Mouse (Mus musculus): Measurements from ENCODE around the gene Chn2. TPM values are rescaled to one million over a fixed set of nuclear protein-coding genes. Genes with fewer than 3 reads are reported as not detected.

Chn2 gene
- polyA plus RNA-seq, 1 experiment from 2014 or later, result 17.1 TPM

DNA sequence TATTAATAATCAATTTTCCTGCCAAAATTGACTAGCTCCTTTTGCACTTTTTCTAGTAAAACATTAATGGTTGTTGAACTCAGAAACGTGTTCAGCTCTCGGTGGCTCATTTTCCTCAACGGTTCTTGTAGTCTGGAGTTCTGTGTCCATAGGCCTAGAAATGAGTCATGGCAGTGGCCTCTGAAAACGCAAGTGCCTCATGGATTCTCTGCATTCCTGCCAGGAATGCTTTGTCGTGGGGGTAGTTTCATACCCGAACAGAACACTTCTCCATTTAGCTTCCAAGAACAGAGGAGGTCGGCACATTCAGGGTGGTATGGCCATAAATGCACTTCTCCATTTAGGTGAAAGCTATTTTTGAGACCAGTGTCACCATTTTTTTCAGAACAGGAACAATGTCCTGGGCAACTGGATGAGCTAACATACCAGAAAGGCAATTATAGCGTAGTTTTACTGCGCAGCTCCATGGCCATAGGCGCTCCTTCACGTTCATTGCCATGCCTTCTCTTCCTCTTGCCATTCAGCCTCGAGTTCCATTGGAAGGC, 244.9 kb downstream of the Chn2 start:
- H3K4me1 ChIP-seq (ENCODE audit: insufficient read depth, low read length), result peaks cover 5% of the 10 kb centered on the region; the same call in 1 of the 2 replicates
- 83% methylated on average over 12 of the region's 12 CpGs for WGBS
- peaks cover 4% of the 10 kb centered on the region; the same call in 1 of the 2 replicates for H3K27me3 ChIP-seq (ENCODE audit: insufficient read depth, low read length)
- H3K9me3 ChIP-seq (ENCODE audit: low read length), result no peaks in the 10 kb centered on the region
- H3K4me3 ChIP-seq (ENCODE audit: low read length), result no peak overlapping the region
- H3K4me2 ChIP-seq (replicated peaks; ENCODE audit: low read depth, low read length), result no peak overlapping the region
- H3K36me3 ChIP-seq (ENCODE audit: insufficient read depth, low read length), result no peaks in the 10 kb centered on the region
- H3K27ac ChIP-seq (ENCODE audit: low read length), result no peak overlapping the region
- no peak for ATAC-seq (ENCODE audit: low FRiP score, low TSS enrichment)
- no peak overlapping the region for H3K9ac ChIP-seq (replicated peaks; ENCODE audit: low read length)

DNA sequence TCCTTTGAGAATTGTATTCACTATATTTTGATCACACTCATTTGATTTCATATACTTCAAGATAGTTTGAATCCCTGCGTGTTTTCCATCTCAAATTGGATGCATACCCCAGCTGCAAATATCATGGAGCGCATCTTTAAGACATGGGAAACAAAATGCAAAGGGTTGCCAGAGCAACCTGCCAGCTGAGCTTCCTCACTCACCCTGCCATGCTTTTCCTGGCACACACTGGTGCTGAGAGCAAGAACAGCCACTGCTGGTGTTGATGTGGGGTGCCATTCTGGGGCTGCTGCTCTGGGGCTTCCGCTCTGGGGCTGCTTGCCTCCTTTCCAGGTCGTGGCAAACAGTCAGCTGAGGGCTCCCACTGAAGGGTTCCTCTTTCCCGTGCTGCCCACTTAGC, 247.5 kb downstream of the Chn2 start:
- 86% methylated on average over 5 of the region's 5 CpGs for WGBS
- H3K27ac ChIP-seq (ENCODE audit: low read length), result no peak overlapping the region
- H3K4me3 ChIP-seq (ENCODE audit: low read length), result no peak overlapping the region
- no peaks in the 10 kb centered on the region; the same call in 1 of the 2 replicates for H3K27me3 ChIP-seq (ENCODE audit: insufficient read depth, low read length)
- H3K9me3 ChIP-seq (ENCODE audit: low read length), result no peaks in the 10 kb centered on the region
- no peak overlapping the region for H3K9ac ChIP-seq (replicated peaks; ENCODE audit: low read length)
- no peak overlapping the region for H3K4me2 ChIP-seq (replicated peaks; ENCODE audit: low read depth, low read length)
- H3K36me3 ChIP-seq (ENCODE audit: insufficient read depth, low read length), result no peaks in the 10 kb centered on the region
- no peak for ATAC-seq (ENCODE audit: low FRiP score, low TSS enrichment)
- H3K4me1 ChIP-seq (ENCODE audit: insufficient read depth, low read length), result no peaks in the 10 kb centered on the region

DNA sequence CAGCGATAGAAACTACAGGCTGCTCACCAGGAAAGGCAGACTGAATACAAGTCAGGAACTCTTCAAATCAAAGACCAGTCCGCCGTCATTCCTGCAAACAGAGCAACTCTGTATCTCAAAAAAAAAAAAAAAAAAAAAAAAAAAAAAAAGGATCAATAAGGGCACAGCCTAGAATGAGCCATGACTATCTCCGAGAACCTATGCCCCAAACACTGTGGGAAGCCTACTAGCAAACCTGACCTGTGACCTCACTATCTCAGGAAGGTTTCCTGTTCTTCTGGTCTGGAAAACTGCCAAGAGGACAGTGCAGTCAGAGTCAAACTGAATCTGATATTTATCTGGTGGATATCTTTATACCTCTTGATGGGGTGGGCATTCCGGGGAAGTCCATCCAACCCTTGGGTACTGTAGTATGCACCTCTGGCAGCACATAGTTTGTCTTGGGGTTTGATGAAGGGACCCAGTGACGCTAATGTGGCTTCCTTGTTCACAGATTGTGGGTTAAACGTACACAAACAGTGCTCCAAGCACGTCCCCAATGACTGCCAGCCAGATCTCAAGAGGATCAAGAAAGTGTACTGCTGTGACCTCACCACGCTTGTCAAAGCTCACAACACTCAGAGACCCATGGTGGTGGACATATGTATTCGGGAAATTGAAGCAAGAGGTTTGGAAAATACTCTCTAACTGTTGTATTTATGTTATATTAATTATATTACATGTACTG, 250.6 kb downstream of the Chn2 start:
- H3K27me3 ChIP-seq (ENCODE audit: insufficient read depth, low read length), result no peaks in the 10 kb centered on the region
- no peak overlapping the region for H3K27ac ChIP-seq (ENCODE audit: low read length)
- H3K36me3 ChIP-seq (ENCODE audit: insufficient read depth, low read length), result no peaks in the 10 kb centered on the region
- H3K9ac ChIP-seq (replicated peaks; ENCODE audit: low read length), result no peak overlapping the region
- no peak overlapping the region for H3K4me2 ChIP-seq (replicated peaks; ENCODE audit: low read depth, low read length)
- H3K4me1 ChIP-seq (ENCODE audit: insufficient read depth, low read length), result no peaks in the 10 kb centered on the region
- H3K4me3 ChIP-seq (ENCODE audit: low read length), result no peak overlapping the region
- no peak for ATAC-seq (ENCODE audit: low FRiP score, low TSS enrichment)
- WGBS, result 74% methylated on average over 10 of the region's 10 CpGs
- H3K9me3 ChIP-seq (ENCODE audit: low read length), result no peaks in the 10 kb centered on the region

DNA sequence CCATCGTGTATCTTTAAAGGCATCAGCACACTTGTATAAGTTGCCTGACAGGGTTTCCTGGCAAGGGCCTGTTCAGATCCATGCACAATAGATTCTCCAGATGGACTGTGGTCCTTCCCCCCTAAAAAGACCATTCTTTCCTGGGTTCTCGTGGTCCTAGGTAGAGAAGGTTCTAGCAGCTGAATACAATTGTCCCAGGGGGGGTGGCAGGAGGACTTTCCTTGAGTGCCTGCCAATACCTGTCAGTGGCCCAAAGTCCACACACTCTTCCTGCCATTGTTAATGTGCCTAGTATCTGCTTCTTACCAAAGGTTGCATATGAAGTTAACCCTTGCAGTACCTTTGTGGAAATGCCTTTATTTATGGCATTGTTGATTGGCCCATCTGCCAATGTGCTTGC, 257.9 kb downstream of the Chn2 start:
- H3K4me2 ChIP-seq (replicated peaks; ENCODE audit: low read depth, low read length), result no peak overlapping the region
- H3K27ac ChIP-seq (ENCODE audit: low read length), result no peak overlapping the region
- no peak for ATAC-seq (ENCODE audit: low FRiP score, low TSS enrichment)
- H3K4me3 ChIP-seq (ENCODE audit: low read length), result no peak overlapping the region
- no peaks in the 10 kb centered on the region for H3K4me1 ChIP-seq (ENCODE audit: insufficient read depth, low read length)
- 75% methylated on average over 2 of the region's 2 CpGs for WGBS
- H3K27me3 ChIP-seq (ENCODE audit: insufficient read depth, low read length), result no peaks in the 10 kb centered on the region
- H3K36me3 ChIP-seq (ENCODE audit: insufficient read depth, low read length), result no peaks in the 10 kb centered on the region
- H3K9ac ChIP-seq (replicated peaks; ENCODE audit: low read length), result no peak overlapping the region
- H3K9me3 ChIP-seq (ENCODE audit: low read length), result no peaks in the 10 kb centered on the region

DNA sequence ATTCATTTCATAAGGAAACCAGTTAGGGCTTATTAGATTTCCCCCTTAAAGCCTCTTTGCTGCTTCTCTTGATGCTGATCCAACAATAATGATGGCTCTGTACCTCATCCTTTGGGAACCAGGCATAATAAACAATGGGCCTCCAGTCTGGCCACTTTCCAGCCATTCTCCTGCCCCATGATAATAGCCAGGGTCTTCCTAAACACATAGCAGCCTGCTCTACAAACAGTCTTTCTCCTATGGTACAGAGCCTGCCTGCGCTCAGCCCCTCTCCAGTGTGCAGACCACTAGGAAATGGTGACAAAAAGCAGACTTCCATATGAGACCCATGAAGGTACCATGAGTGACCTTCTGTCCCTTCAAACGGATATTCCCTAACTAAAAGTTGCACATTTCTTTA, 260.1 kb downstream of the Chn2 start:
- no peaks in the 10 kb centered on the region for H3K27me3 ChIP-seq (ENCODE audit: insufficient read depth, low read length)
- H3K9ac ChIP-seq (replicated peaks; ENCODE audit: low read length), result no peak overlapping the region
- no peak for ATAC-seq (ENCODE audit: low FRiP score, low TSS enrichment)
- no peaks in the 10 kb centered on the region for H3K36me3 ChIP-seq (ENCODE audit: insufficient read depth, low read length)
- WGBS, result 76% methylated on average over 2 of the region's 2 CpGs
- H3K4me3 ChIP-seq (ENCODE audit: low read length), result no peak overlapping the region
- H3K4me1 ChIP-seq (ENCODE audit: insufficient read depth, low read length), result no peaks in the 10 kb centered on the region
- no peak overlapping the region for H3K27ac ChIP-seq (ENCODE audit: low read length)
- H3K9me3 ChIP-seq (ENCODE audit: low read length), result no peaks in the 10 kb centered on the region
- no peak overlapping the region for H3K4me2 ChIP-seq (replicated peaks; ENCODE audit: low read depth, low read length)

DNA sequence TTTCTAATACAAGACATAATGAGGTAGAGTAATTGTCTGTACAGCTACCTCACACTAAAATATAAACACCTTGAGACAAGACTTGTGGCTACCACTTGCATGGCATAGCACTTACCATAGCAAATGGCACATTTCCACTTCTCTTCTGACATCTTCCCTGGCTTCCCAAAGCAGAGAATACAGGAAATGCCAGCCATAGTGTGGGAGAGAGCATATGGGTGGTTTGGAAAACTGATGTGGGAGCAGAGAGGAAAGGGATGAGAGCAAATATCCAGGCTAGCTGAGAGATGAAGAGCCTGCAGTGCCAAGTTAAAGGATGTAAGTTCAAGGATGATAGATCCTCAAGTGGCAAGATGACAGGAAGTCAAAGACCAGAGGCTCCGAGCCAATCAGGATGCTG, 266.4 kb downstream of the Chn2 start:
- H3K4me2 ChIP-seq (replicated peaks; ENCODE audit: low read depth, low read length), result no peak overlapping the region
- H3K27me3 ChIP-seq (ENCODE audit: insufficient read depth, low read length), result no peaks in the 10 kb centered on the region
- H3K36me3 ChIP-seq (ENCODE audit: insufficient read depth, low read length), result no peaks in the 10 kb centered on the region
- no peak overlapping the region for H3K9ac ChIP-seq (replicated peaks; ENCODE audit: low read length)
- no peaks in the 10 kb centered on the region for H3K9me3 ChIP-seq (ENCODE audit: low read length)
- no peaks in the 10 kb centered on the region for H3K4me1 ChIP-seq (ENCODE audit: insufficient read depth, low read length)
- H3K27ac ChIP-seq (ENCODE audit: low read length), result no peak overlapping the region
- no peak overlapping the region for H3K4me3 ChIP-seq (ENCODE audit: low read length)
- WGBS, result 70% methylated on average over 1 of the region's 1 CpGs
- ATAC-seq (ENCODE audit: low FRiP score, low TSS enrichment), result no peak

DNA sequence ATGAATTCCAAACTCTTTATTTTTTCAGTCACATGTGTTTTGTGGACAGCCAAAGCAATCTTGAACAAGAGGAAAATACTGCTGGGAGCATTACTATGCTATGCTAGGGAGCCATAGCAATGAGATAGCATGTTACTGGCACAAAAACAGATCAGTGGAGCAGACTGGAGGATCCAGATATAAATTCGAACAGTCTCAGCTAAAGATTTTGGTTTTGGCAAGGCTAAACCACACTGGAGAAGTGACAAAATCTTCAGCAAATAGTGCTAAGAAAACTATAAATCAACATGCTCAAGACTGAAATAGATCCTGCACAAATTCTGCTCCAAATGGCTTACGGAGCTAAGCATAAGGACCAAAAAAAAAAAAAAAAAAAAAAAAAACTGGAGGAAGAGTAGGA, 273.7 kb downstream of the Chn2 start:
- Histone ChIP-seq H3K9me3 (ENCODE audit: low read length) (no peaks in the 10 kb centered on the region), H3K27ac (ENCODE audit: low read length) (no peak overlapping the region), H3K4me1 (ENCODE audit: insufficient read depth, low read length) (peaks cover 5% of the 10 kb centered on the region; the same call in 1 of the 2 replicates), H3K36me3 (ENCODE audit: insufficient read depth, low read length) (no peaks in the 10 kb centered on the region), H3K4me3 (ENCODE audit: low read length) (no peak overlapping the region), H3K9ac (replicated peaks; ENCODE audit: low read length) (no peak overlapping the region), H3K27me3 (ENCODE audit: insufficient read depth, low read length) (no peaks in the 10 kb centered on the region), H3K4me2 (replicated peaks; ENCODE audit: low read depth, low read length) (no peak overlapping the region)
- WGBS, result 68% methylated on average over 2 of the region's 2 CpGs
- ATAC-seq (ENCODE audit: low FRiP score, low TSS enrichment), result no peak

DNA sequence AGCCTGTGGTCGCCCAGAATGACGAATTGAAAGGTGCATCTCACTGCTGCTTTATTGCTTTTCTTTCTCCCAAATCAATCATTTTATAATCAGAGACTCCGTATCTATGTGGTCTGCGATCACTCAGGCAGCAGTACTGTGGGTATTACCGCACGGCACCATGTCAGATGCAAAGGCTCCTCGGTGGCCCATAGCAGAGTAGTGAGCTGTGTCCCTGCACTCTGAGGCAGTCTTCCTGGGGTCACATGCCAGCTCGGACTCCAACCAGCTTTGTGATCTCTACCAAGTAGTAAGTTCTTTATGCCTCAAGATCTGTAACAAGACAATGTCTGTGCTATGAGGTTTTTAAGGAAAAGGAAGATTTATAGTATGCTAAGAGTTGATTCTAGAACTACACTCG, 279.3 kb downstream of the Chn2 start:
- Histone ChIP-seq H3K9me3 (ENCODE audit: low read length) (no peaks in the 10 kb centered on the region), H3K9ac (replicated peaks; ENCODE audit: low read length) (no peak overlapping the region), H3K4me1 (ENCODE audit: insufficient read depth, low read length) (peaks cover 5% of the 10 kb centered on the region; the same call in 1 of the 2 replicates), H3K27me3 (ENCODE audit: insufficient read depth, low read length) (no peaks in the 10 kb centered on the region), H3K4me3 (ENCODE audit: low read length) (no peak overlapping the region), H3K36me3 (ENCODE audit: insufficient read depth, low read length) (no peaks in the 10 kb centered on the region), H3K4me2 (replicated peaks; ENCODE audit: low read depth, low read length) (no peak overlapping the region), H3K27ac (ENCODE audit: low read length) (no peak overlapping the region)
- ATAC-seq (ENCODE audit: low FRiP score, low TSS enrichment), result peak; percentile 65; the same call in 1 of the 2 replicates
- WGBS, result 64% methylated on average over 9 of the region's 9 CpGs

DNA sequence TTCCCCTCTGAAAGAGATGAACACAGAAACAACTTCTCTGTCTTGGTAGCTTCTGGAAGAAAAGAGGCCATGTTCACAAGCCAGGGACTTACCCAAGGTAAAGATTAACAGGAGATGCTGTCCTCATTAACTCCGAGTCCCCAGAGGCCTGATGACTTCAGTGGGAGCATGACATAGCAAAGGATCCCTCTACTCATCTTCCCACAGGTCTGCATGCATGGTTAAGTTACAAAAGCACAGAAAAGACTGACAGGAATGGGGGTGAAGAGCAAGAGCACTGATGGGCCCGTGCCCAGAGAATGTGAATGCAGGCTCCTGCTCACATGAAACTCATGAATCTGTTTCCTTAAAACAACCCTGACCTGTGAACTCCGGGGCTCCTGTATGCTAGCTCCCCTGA, 279.8 kb downstream of the Chn2 start:
- no peak overlapping the region for H3K4me3 ChIP-seq (ENCODE audit: low read length)
- peak overlapping the region; percentile 40; the same call in 1 of the 2 replicates for H3K27ac ChIP-seq (ENCODE audit: low read length)
- no peaks in the 10 kb centered on the region for H3K36me3 ChIP-seq (ENCODE audit: insufficient read depth, low read length)
- 46% methylated on average over 3 of the region's 3 CpGs for WGBS
- peaks cover 4% of the 10 kb centered on the region; the same call in 1 of the 2 replicates for H3K27me3 ChIP-seq (ENCODE audit: insufficient read depth, low read length)
- ATAC-seq (ENCODE audit: low FRiP score, low TSS enrichment), result peak; percentile 90
- no peaks in the 10 kb centered on the region for H3K9me3 ChIP-seq (ENCODE audit: low read length)
- no peak overlapping the region for H3K4me2 ChIP-seq (replicated peaks; ENCODE audit: low read depth, low read length)
- H3K4me1 ChIP-seq (ENCODE audit: insufficient read depth, low read length), result peaks cover 5% of the 10 kb centered on the region; the same call in 1 of the 2 replicates
- H3K9ac ChIP-seq (replicated peaks; ENCODE audit: low read length), result no peak overlapping the region

DNA sequence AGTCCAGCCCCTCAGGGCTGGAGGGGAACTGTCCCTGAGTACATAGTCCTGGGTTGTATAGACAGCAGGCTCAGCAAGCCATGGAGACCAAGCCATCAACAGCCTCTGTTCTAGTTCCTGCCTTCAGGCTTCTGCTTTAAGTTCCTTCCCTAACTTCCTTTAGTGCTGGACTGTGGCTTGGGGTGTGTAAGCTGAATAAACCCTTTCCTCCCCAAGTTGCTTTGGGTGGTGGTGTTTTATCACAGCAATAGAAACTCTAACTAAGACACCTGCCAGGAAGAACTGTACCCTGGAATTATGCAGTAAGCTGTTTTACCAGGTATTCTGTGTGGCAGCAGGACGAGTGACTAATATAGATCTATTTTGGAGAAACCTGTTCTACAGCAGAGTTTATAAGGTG, 280.9 kb downstream of the Chn2 start:
- H3K36me3 ChIP-seq (ENCODE audit: insufficient read depth, low read length), result no peaks in the 10 kb centered on the region
- 80% methylated on average over 1 of the region's 1 CpGs for WGBS
- no peak overlapping the region for H3K9ac ChIP-seq (replicated peaks; ENCODE audit: low read length)
- H3K4me2 ChIP-seq (replicated peaks; ENCODE audit: low read depth, low read length), result no peak overlapping the region
- H3K9me3 ChIP-seq (ENCODE audit: low read length), result no peaks in the 10 kb centered on the region
- peaks cover 5% of the 10 kb centered on the region; the same call in 1 of the 2 replicates for H3K4me1 ChIP-seq (ENCODE audit: insufficient read depth, low read length)
- H3K27me3 ChIP-seq (ENCODE audit: insufficient read depth, low read length), result peaks cover 8% of the 10 kb centered on the region; the same call in 1 of the 2 replicates
- H3K27ac ChIP-seq (ENCODE audit: low read length), result no peak overlapping the region
- no peak overlapping the region for H3K4me3 ChIP-seq (ENCODE audit: low read length)
- no peak for ATAC-seq (ENCODE audit: low FRiP score, low TSS enrichment)

All from kidney, embryonic 16.5 days (tissue).